In the genomic region with DNA sequence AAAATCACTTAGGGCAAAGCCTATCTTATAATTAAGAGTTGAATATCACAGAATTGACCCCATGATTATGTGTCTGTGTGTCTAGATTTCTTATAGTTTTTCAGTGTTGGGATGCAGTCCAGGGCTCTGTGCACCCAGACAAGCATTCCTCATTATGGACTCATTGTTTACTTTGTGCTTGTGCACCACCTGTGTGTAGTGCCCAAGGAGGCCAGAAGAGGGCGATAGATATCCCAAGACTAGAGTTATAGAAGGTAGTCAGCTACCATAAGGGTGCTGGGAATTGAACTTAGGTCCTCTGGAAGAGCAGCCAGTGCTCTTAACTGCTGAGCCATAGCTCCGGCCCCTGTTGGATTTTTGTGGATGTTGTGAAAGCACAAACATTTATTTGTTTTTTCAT, we compare ENCODE assay signal across 21 mouse cellular contexts.
DNase-seq lines count a peak whose midpoint lies in the region; ATAC-seq and TF ChIP-seq lines count a peak whose summit lies in the region.
"Had no signal": no experiment of that assay in that cellular context is flagged by ENCODE, and none has a peak within 500 bp of the region (broad histone marks: within the 10 kb centered on the region; RNA-seq: fewer than 3 reads in every experiment).

No protein-coding gene starts in this region.

- no peak overlapping the region for H3K9ac ChIP-seq in CH12.LX (ENCODE audit: insufficient read depth, low read depth)
- no peak overlapping the region for H3K9ac ChIP-seq in hindbrain, embryonic 11.5 days (ENCODE audit: low read depth, low read length)
- H3K9ac ChIP-seq: embryonic facial prominence, embryonic 12.5 days; forebrain, embryonic 13.5 days; hindbrain, embryonic 12.5 days; limb, embryonic 12.5 days; liver, embryonic 13.5 days; midbrain, embryonic 13.5 days had no signal

- intact Hi-C loops in left cerebral cortex, adult 2 months (cut with DNase I): no loop called here
- intact Hi-C loops in left cerebral cortex, postnatal 4 days (cut with DNase I): no loop called here

- dilution Hi-C loops in CH12.LX (cut with MboI; ENCODE audit: extremely low pct_ligation_motif_present, extremely low pct_unique_long_range_greater_than_20kb, low sequenced_read_pairs): no loop called here

- no peak for TF ChIP-seq EP300 in CH12.LX (IDR thresholded peaks at IDR 0.05; ENCODE audit: low read length)

- no peak overlapping the region for H3K4me2 ChIP-seq in CH12.LX (ENCODE audit: insufficient read depth, low read depth, poor library complexity, severe bottlenecking)
- no peak overlapping the region for H3K4me2 ChIP-seq in hindbrain, embryonic 11.5 days (replicated peaks; ENCODE audit: low read depth, low read length)
- H3K4me2 ChIP-seq: embryonic facial prominence, embryonic 12.5 days; forebrain, embryonic 13.5 days; hindbrain, embryonic 12.5 days; limb, embryonic 12.5 days; liver, embryonic 13.5 days; midbrain, embryonic 13.5 days had no signal

- in situ Hi-C loops in CH12.LX (cut with MboI; ENCODE audit: low pct_ligation_motif_present, low pct_unique_long_range_greater_than_20kb, low sequenced_read_pairs): no loop called here

- H3K27ac ChIP-seq in cerebellum, adult 2 months (ENCODE audit: insufficient read depth, low read length): no peak overlapping the region
- H3K27ac ChIP-seq in left cerebral cortex, adult 2 months: no peak overlapping the region
- no peak overlapping the region for H3K27ac ChIP-seq in CH12.LX (ENCODE audit: insufficient read depth, low read depth)
- no peak overlapping the region for H3K27ac ChIP-seq in hindbrain, embryonic 11.5 days (ENCODE audit: low read depth, low read length)
- H3K27ac ChIP-seq: embryonic facial prominence, embryonic 12.5 days; forebrain, embryonic 13.5 days; heart, embryonic 10.5 days; hindbrain, embryonic 12.5 days; liver, embryonic 13.5 days; midbrain, embryonic 13.5 days had no signal

- no peak for ATAC-seq in hindbrain, embryonic 11.5 days (ENCODE audit: low FRiP score)
- ATAC-seq: forebrain, embryonic 13.5 days; midbrain, embryonic 13.5 days had no signal

- TF ChIP-seq POLR2A in cerebellum, adult 2 months (IDR thresholded peaks at IDR 0.05; ENCODE audit: borderline replicate concordance, insufficient read depth, low read length): no peak
- TF ChIP-seq POLR2A in CH12.LX (IDR thresholded peaks at IDR 0.05; ENCODE audit: low read depth, low read length): no peak
- TF ChIP-seq POLR2A in brain, embryonic 14.5 days (IDR thresholded peaks at IDR 0.05; ENCODE audit: borderline replicate concordance, extremely low read depth, insufficient read depth, insufficient read length, poor library complexity, severe bottlenecking): no peak

- H3K27me3 ChIP-seq in cerebellum, adult 2 months (ENCODE audit: control insufficient read depth, insufficient read depth, low read length): no peaks in the 10 kb centered on the region
- H3K27me3 ChIP-seq in CH12.LX (replicated peaks): no peaks in the 10 kb centered on the region
- H3K27me3 ChIP-seq in hindbrain, embryonic 11.5 days (ENCODE audit: control insufficient read depth, insufficient read depth, low read length): no peaks in the 10 kb centered on the region
- H3K27me3 ChIP-seq: embryonic facial prominence, embryonic 12.5 days; forebrain, embryonic 13.5 days; hindbrain, embryonic 12.5 days; limb, embryonic 12.5 days; liver, embryonic 13.5 days; midbrain, embryonic 13.5 days had no signal

- no peaks in the 10 kb centered on the region for H3K79me2 ChIP-seq in CH12.LX (replicated peaks; ENCODE audit: control insufficient read depth, extremely low read depth, insufficient read depth, poor library complexity, severe bottlenecking)

- peak; percentile 22; the same call in 1 of the 2 replicates for TF ChIP-seq CTCF in cerebellum, adult 2 months (IDR thresholded peaks at IDR 0.05; ENCODE audit: borderline replicate concordance, insufficient read depth, low read depth, low read length)
- peak; percentile 15 for TF ChIP-seq CTCF in left cerebral cortex, adult 2 months (IDR thresholded peaks at IDR 0.05)
- 0 out of 4 replicates have a peak, but pooled peaks of 1 of the 2 experiments have one; percentile 8 for TF ChIP-seq CTCF in CH12.LX (conservative IDR thresholded peaks at IDR 0.05 in 1 of 2, IDR thresholded peaks at IDR 0.05 in 1 of 2; ENCODE audit: low read depth in 2 of 2, low read length in 2 of 2)
- peak; percentile 15; the same call in 1 of the 2 replicates for TF ChIP-seq CTCF in brain, embryonic 14.5 days (IDR thresholded peaks at IDR 0.05; ENCODE audit: borderline replicate concordance, extremely low read depth, insufficient read depth, insufficient read length)

- no peaks in the 10 kb centered on the region for H3K36me3 ChIP-seq in CH12.LX (replicated peaks in 1 of 2; ENCODE audit: control insufficient read depth in 1 of 2, insufficient read depth in 1 of 2, low read length in 1 of 2)
- no peaks in the 10 kb centered on the region for H3K36me3 ChIP-seq in hindbrain, embryonic 11.5 days (ENCODE audit: control insufficient read depth, insufficient read depth, low read length)
- H3K36me3 ChIP-seq: embryonic facial prominence, embryonic 12.5 days; heart, embryonic 10.5 days; hindbrain, embryonic 12.5 days; limb, embryonic 12.5 days; liver, embryonic 13.5 days; midbrain, embryonic 13.5 days had no signal

- no peak for DNase-seq in cerebellum, adult 2 months
- DNase-seq in cerebellum, postnatal 36 days: no peak
- DNase-seq in left cerebral cortex, adult 2 months (ENCODE audit: extremely low spot score in 1 of 2, low spot score in 2 of 2): no peak
- DNase-seq in left cerebral cortex, postnatal 4 days: no peak
- no peak for DNase-seq in CH12.LX (ENCODE audit: extremely low read depth)
- no peak for DNase-seq in brain, embryonic 14.5 days (ENCODE audit: low read depth)
- no peak for DNase-seq in urinary bladder, postnatal 36 days (ENCODE audit: low spot score in 2 of 2)
- DNase-seq in hindbrain, embryonic 11.5 days (ENCODE audit: low spot score): no peak
- DNase-seq: adrenal gland, adult 2 months; cerebellum, adult 9-11 months; gastrocnemius, postnatal 36 days; liver, embryonic 13.5 days; thymus, adult 2 months had no signal

- H3K4me3 ChIP-seq in cerebellum, adult 2 months (replicated peaks; ENCODE audit: insufficient read depth, low read depth, low read length): no peak overlapping the region
- H3K4me3 ChIP-seq in left cerebral cortex, adult 2 months: no peak overlapping the region
- H3K4me3 ChIP-seq in CH12.LX (replicated peaks in 1 of 3; ENCODE audit: low read depth in 2 of 3, low read length in 2 of 3, poor library complexity in 1 of 3): no peak overlapping the region
- no peak overlapping the region for H3K4me3 ChIP-seq in hindbrain, embryonic 11.5 days (ENCODE audit: low read depth, low read length)
- H3K4me3 ChIP-seq: embryonic facial prominence, embryonic 12.5 days; erythroblast, embryonic 14.5 days; forebrain, embryonic 13.5 days; heart, embryonic 10.5 days; hindbrain, embryonic 12.5 days; limb, embryonic 12.5 days; liver, embryonic 13.5 days; midbrain, embryonic 13.5 days; myocyte had no signal

- no peak for TF ChIP-seq RAD21 in CH12.LX (IDR thresholded peaks at IDR 0.05; ENCODE audit: low read depth, low read length)

- 72% methylated on average over 2 of the region's 2 CpGs for WGBS in cerebellum, adult 2 months
- 94% methylated on average over 2 of the region's 2 CpGs for WGBS in hindbrain, embryonic 11.5 days

- H3K4me1 ChIP-seq in cerebellum, adult 2 months (ENCODE audit: control insufficient read depth, insufficient read depth, low read length): no peaks in the 10 kb centered on the region
- no peaks in the 10 kb centered on the region for H3K4me1 ChIP-seq in CH12.LX (ENCODE audit: control insufficient read depth in 1 of 2, insufficient read depth in 2 of 2)
- H3K4me1 ChIP-seq in hindbrain, embryonic 11.5 days (replicated peaks; ENCODE audit: control insufficient read depth, insufficient read depth, low read length): no peaks in the 10 kb centered on the region
- H3K4me1 ChIP-seq: embryonic facial prominence, embryonic 12.5 days; forebrain, embryonic 13.5 days; heart, embryonic 10.5 days; hindbrain, embryonic 12.5 days; liver, embryonic 13.5 days; midbrain, embryonic 13.5 days had no signal

- peaks cover 4% of the 10 kb centered on the region for H3K9me3 ChIP-seq in CH12.LX (replicated peaks; ENCODE audit: low read length)
- H3K9me3 ChIP-seq in hindbrain, embryonic 11.5 days (ENCODE audit: control insufficient read depth, low read length): no peaks in the 10 kb centered on the region
- H3K9me3 ChIP-seq: embryonic facial prominence, embryonic 12.5 days; hindbrain, embryonic 12.5 days; midbrain, embryonic 13.5 days had no signal

TF ChIP-seq in CH12.LX, 34 proteins besides CTCF, POLR2A, EP300 and RAD21:
- TF ChIP-seq USF2 (conservative IDR thresholded peaks at IDR 0.05; ENCODE audit: low read depth, low read length) (no peak), SMC3 (IDR thresholded peaks at IDR 0.05; ENCODE audit: low read depth, low read length) (peak; percentile 3; the same call in 1 of the 2 replicates), KAT2A (IDR thresholded peaks at IDR 0.05; ENCODE audit: insufficient replicate concordance, low read length) (no peak), ZC3H11A (IDR thresholded peaks at IDR 0.05; ENCODE audit: low read depth, low read length) (no peak), IRF4 (IDR thresholded peaks at IDR 0.05; ENCODE audit: low read depth, low read length) (no peak), ZMIZ1 (IDR thresholded peaks at IDR 0.05; ENCODE audit: low read depth, low read length) (no peak)
